Mouse (Mus musculus) heart, postnatal 14 days (tissue): Measurements from ENCODE around the gene Pex7. TPM values are rescaled to one million over a fixed set of nuclear protein-coding genes. Genes with fewer than 3 reads are reported as not detected.

Source experiments
- DNase-seq, 2 experiments: peaks; one replicate each; pipeline ENCODE4 v3.0.0; 2021 to 2022
- intact Hi-C: fragments of 180-260 bp; cut with DNase I; formaldehyde crosslinking; loops from one replicate; pipeline ENCODE4 v1.15.1; 2025
- total RNA-seq, 2 experiments: library from RNA; stranded (reverse); gene quantifications; 2 replicates each; pipeline ENCODE4 v1.2.3; 2021

Gene Pex7
- total RNA-seq, 2 experiments from 2014 or later, result 22.9 to 25.9 TPM

GRCm38 (mm10) chr10:19886249-19886648 is 21.2 kb downstream of the Pex7 start:
- no peak for DNase-seq
- intact Hi-C loops, result no loop called here

DNA sequence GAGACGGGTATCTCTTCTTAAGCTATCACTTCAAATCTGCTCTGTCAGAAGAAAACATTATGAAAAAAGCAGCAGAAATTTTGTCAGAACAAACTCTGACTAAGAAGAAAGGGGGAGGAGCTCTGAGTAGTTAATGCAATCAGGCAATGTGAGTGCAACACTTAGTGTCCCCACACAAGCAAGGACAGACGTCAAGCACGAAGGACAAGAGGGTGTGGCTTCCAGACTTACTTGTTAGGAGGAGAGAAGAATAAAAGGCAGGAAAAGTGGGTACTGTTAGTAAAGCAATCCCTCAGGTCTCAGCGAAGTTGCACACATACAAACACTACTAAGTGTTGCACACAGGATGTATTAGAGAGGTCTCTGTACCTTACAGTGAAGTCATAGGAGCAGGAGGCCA is 23.1 kb downstream of the Pex7 start:
- intact Hi-C loops, result no loop called here
- DNase-seq, result no peak

- intact Hi-C loops, result no loop called here
These were observed 27.1 kb downstream of the Pex7 start for GRCm38 (mm10) chr10:19880437-19880836.

GRCm38 (mm10) chr10:19879161-19879560 is 28.3 kb downstream of the Pex7 start:
- intact Hi-C loops, result no loop called here
- no peak for DNase-seq

More at GRCm38 (mm10) chr10:19880437-19880836, 27.1 kb downstream of the Pex7 start:
- no peak for DNase-seq

- intact Hi-C loops, result no loop called here
- no peak for DNase-seq
These were observed 29.8 kb downstream of the Pex7 start for GRCm38 (mm10) chr10:19877679-19878078.

DNA sequence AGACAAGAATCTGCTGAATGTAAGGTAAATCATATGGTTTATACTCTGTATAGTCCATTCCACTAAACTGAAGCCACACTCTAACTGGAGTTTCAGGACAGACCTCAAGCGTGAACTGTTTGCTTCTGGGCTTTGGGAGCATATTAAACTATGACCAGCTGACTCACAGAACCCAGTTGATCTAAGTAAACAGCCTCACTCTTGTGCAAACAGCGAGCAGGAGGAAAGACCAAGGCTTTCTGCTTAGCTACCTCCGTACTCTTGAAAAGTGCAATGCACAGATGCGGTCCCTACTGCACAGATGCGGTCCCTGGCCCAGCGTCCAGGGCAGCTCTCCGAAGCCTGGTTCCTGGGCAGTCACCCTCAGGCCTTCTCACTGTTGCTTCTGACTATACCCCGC is 30.2 kb downstream of the Pex7 start:
- intact Hi-C loops, result no loop called here
- DNase-seq, result no peak

DNA sequence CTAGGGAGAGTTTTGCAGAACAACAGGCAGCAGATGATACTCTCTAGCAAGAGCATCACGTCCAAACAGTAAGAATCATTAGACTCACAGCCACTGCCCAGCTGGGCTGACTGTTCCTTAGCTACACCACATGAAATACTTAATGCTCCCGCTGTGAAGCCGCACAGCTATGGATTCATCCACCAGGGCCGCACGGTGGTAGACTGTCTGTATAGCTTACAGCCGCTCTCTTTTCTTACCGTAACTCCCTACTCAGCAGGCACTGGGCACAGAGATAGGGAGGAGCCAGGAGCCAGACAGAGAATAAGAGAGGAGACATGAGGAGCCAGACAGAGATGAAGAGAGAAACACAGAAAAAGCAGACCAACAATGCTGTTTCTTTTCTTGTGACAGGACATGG is 30.8 kb downstream of the Pex7 start:
- intact Hi-C loops, result no loop called here
- DNase-seq, result no peak

DNA sequence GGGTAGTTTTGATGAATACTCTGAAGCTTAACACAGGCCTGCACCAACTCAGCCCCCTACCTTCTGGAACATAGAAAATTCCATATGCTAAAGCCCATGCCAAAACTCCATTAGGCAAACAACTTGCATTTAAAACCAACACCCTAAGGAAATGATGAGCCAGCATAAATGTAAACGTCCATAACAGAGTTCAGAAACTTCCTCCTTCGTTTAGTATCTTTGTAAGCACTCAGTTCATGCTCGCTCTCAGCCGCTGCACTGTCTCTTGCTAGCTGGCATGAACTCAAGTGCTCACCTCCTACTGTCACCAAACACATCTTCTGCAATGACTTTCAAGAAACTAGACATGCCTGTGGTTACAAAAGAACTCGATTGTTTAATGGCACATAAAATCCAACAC is 32.1 kb downstream of the Pex7 start:
- no peak for DNase-seq
- intact Hi-C loops, result no loop called here

- DNase-seq, result no peak
- intact Hi-C loops, result no loop called here
These were observed 51.7 kb downstream of the Pex7 start for GRCm38 (mm10) chr10:19855597-19856306.

- no peak for DNase-seq
- intact Hi-C loops, result no loop called here
These were observed 53.9 kb downstream of the Pex7 start for GRCm38 (mm10) chr10:19853609-19854008.

- intact Hi-C loops, result no loop called here
- DNase-seq, result no peak
These were observed 54.7 kb downstream of the Pex7 start for GRCm38 (mm10) chr10:19852776-19853175.

- peak; percentile 11 to 38 for DNase-seq
- intact Hi-C loops, result no loop called here
These were observed 56.3 kb downstream of the Pex7 start, which contains the start of gene Slc35d3 for GRCm38 (mm10) chr10:19850998-19851691. Gene Slc35d3 (minus strand): TSS chr10:19851459.

- intact Hi-C loops, result no loop called here
These were observed 56.9 kb downstream of the Pex7 start for GRCm38 (mm10) chr10:19850544-19850997.

DNA sequence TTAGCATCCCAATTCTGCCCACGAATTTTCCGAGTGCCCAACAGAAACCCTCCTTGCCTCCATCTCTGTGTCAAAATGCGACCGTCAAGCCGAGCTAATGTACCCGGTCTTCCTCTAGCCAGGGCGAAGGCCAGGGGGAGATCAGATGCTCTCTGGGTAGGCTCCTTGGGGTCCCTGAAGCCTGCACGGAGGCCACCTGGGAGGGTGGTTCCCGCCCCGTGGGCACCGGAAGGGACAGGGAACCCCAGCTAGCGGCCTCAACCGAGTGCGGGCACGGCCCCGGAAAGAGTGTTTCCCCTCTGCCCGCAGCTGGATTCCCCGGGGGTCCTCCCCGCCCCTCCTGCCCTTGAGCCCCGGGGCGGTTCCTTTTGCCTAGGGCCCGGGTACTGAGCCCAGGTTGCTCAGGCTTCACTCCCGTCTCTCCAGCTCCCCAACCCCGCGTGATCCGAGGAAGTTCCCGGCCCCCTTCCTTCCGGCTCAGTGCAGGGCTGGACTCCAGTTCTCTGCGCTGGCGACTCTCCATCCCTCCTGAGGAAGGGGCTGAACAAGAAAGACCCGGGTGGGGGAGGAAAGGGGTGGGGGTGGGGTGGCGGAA is 57.6 kb downstream of the Pex7 start:
- intact Hi-C loops, result no loop called here
- DNase-seq, result peak in 1 of 2 experiments; percentile 7

More at GRCm38 (mm10) chr10:19850544-19850997, 56.9 kb downstream of the Pex7 start:
- peak; percentile 10 to 15 for DNase-seq

DNA sequence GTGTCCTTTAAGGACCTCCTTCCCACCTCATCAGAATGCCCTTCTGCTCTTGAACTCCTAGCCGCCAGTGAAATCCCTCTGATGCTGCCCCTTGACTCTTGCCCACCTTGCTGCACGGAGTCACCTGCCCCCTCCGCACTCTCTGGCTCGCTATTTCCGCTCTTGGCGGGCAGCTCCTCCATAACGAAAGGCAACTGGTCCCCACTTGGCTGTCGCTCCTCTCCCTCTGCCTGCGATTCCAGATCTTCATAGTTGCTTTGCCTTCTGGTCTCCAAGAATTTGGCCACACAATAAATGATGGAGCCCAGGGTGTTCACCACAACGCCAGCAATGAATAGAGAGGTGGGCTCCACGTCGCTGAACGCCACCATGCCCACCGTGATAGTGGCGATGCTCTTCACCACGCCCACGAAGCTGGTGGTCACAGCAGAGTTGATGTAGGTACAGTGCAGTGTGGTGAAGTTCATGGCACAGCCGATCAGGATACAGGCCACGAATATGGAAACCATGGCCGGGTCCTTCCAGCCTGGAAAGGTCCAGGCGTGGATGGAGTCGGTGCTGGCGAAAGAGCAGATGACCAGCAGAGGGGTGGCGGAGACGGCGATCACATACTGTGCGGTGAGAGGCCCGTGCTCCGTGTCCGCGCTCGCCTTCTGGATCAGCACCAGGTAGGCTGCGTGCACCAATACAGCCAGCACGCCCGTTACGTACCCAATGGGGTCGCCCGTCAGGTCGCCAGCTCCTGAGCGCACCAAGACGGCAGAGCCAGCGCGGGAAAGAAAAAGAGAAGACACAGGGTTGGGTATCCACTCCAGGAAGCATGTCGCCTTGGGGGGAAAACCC is 58.3 kb downstream of the Pex7 start:
- intact Hi-C loops, result no loop called here
- DNase-seq, result peak in 1 of 2 experiments; percentile 1

- DNase-seq, result no peak
- intact Hi-C loops, result no loop called here
These were observed 67.7 kb downstream of the Pex7 start for GRCm38 (mm10) chr10:19839836-19840235.

DNA sequence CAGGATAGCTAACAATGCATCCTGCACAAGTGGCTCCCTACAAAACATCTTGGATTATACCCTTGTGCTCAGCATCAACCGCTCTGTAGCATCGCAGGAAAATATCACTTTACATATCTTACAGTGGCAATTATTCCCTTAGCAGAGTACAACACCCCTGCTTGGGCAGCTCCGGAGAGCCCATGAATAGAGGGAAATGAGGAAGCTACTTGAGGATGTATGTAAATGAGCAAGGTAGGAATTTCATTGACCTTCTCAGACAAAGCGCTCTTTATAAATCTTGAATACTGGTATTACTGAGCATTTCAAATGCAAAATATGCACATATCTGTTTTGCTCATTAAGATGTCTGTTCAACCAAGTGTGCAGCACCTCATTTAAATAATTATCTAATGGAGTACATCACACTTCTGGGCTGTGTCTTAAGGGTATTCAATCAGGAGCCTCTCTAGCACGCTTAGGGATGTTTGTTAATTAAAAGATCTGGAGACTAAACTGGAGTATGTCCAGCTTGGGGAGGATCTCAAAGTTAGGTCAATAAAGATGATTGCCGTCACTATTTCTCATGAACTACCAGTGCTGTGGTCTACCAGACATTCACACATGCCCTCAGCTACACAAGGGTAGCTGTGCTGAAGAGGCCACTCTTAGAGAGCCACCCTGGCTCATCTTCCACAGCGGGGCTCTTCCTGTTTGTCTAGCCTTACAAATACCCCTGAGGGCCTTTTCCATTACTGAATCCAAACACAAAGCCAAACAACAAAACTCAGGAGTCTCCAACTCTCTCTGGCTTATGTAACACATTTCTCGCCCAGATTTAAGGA is 71.4 kb downstream of the Pex7 start:
- intact Hi-C loops, result no loop called here
- DNase-seq, result no peak

DNA sequence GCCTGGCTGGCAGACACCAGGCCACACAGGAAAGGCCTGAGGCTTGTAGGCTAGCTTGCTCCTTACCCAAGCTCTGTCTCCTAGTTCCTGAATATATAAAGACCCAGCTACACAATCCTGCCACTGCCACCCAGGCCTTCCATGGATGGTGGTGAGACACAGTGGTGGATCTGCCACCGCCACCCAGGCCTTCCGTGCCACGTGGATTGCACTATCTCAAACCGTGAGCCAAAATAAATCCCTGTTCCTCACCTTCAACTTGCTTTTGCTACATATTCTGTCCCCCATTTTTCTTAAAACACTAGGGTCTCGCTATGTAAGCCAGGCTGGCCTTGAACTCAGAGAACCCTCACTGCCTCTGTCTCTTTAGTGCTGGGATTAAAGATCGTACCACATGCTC is 73.3 kb downstream of the Pex7 start:
- DNase-seq, result no peak
- intact Hi-C loops, result no loop called here

DNA sequence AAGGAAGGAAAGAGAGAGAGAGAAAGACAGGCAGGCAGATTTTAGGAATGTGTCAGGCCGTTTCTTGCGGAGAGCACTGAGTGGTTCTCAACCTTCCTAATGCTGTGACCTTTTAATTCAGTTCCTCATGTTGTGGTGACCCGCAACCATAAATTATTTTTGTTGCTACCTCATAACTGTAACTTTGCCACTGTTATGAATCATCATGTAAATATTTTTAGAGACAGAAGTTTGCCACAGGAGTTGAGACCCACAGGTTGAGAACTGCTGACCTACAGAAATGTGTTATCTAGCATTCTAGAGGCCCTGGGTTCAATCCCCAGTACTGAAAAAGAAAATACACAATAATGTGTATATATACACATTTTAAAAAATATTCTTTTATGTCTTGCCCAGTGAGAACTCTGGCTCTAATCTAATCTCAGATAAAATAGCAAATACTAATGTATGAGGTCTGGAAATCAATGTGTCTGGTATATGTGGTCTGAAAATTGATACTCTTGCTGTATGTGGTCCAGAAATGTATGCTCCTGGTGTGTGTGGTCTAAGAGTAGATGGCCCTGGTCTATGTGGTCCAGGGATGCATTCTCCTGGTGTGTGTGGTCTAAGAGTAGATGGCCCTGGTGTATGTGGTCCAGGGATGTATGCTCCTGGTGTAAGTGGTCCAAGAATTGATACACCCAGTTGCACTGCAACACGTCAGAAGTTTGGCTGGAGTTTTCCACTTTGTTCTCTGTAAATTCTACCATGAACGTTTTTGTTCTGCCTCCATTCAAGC is 76.2 kb downstream of the Pex7 start:
- intact Hi-C loops, result no loop called here
- no peak for DNase-seq
